Mouse (Mus musculus) urinary bladder, adult 18-20 months (tissue): ENCODE data around the gene Med27.
A peak's percentile ranks its signal among the peaks of the same experiment; 100 is the strongest.

Source experiments
- DNase-seq, 2 experiments: peaks; one replicate each; pipeline ENCODE4 v3.0.0; 2022; ENCODE audit warnings: low spot score in 2 of 2, mixed read lengths in 2 of 2

The Med27 gene

GRCm38 (mm10) chr2:29561468-29561867 is 214.8 kb downstream of the Med27 start:
- no peak for DNase-seq

- DNase-seq: no peak
These were observed 217.4 kb downstream of the Med27 start for GRCm38 (mm10) chr2:29563986-29564385.

- DNase-seq: no peak
These were observed 219.2 kb downstream of the Med27 start for GRCm38 (mm10) chr2:29565570-29566433.

GRCm38 (mm10) chr2:29571921-29572700 is 225.5 kb downstream of the Med27 start:
- DNase-seq: no peak

GRCm38 (mm10) chr2:29572811-29573427 is 226.3 kb downstream of the Med27 start:
- DNase-seq: no peak

- DNase-seq: peak in 1 of 2 experiments; percentile 23
These were observed 227.0 kb downstream of the Med27 start for GRCm38 (mm10) chr2:29573591-29573990.

GRCm38 (mm10) chr2:29574187-29574586 is 227.6 kb downstream of the Med27 start:
- no peak for DNase-seq
